Mouse (Mus musculus) brain, embryonic 14.5 days (tissue): ENCODE measurements around the gene Gpc6.

Experiments
- CTCF ChIP-seq: fragments of 200-500 bp; IDR thresholded peaks from 2 replicates; pipeline ENCODE4 v1.5.1; 2012; ENCODE audit warnings: inconsistent platforms, mild to moderate bottlenecking, moderate library complexity, borderline replicate concordance; ENCODE audit not compliant: insufficient read depth, insufficient read length; ENCODE audit errors: extremely low read depth
- POLR2A ChIP-seq: fragments of 200-500 bp; IDR thresholded peaks from 2 replicates; pipeline ENCODE4 v1.6.1; 2012; ENCODE audit warnings: mild to moderate bottlenecking, inconsistent platforms, borderline replicate concordance; ENCODE audit not compliant: poor library complexity, insufficient read depth, insufficient read length, severe bottlenecking; ENCODE audit errors: extremely low read depth

- TF ChIP-seq CTCF (no peak), POLR2A (no peak)
These were observed 589.7 kb downstream of the Gpc6 start for GRCm38 (mm10) chr14:117514829-117515228.
